Mouse (Mus musculus) olfactory bulb, adult 2 months (tissue): ENCODE data around the gene Zdhhc18. TPM values are rescaled to one million over a fixed set of nuclear protein-coding genes. Genes with fewer than 3 reads are reported as not detected.

Experiments
- H3K27ac ChIP-seq: fragments of 200-500 bp; 2 replicates; pipeline ENCODE4 v1.5.1; 2012; ENCODE audit warnings: low read depth, low read length; ENCODE audit not compliant: insufficient read depth
- H3K4me1 ChIP-seq: fragments of 200-500 bp; 2 replicates; pipeline ENCODE4 v1.6.1; 2012; ENCODE audit warnings: low read length; ENCODE audit not compliant: control insufficient read depth, insufficient read depth
- H3K4me3 ChIP-seq: fragments of 200-500 bp; 2 replicates; pipeline ENCODE4 v1.5.1; 2012; ENCODE audit warnings: mild to moderate bottlenecking, low read depth, low read length, moderate library complexity; ENCODE audit not compliant: insufficient read depth
- CTCF ChIP-seq: fragments of 200-500 bp; IDR thresholded peaks from 2 replicates; pipeline ENCODE4 v1.5.1; 2012; ENCODE audit warnings: low read depth, mild to moderate bottlenecking, low read length, moderate library complexity; ENCODE audit not compliant: insufficient read depth
- POLR2A ChIP-seq: fragments of 200-500 bp; IDR thresholded peaks from 2 replicates; pipeline ENCODE4 v1.6.1; 2012; ENCODE audit warnings: mild to moderate bottlenecking, low read depth, low read length, moderate library complexity; ENCODE audit not compliant: insufficient read depth
- WGBS: fragments of 180-500 bp; shearing (Covaris S2); methylation state at CpG from one replicate; pipeline ENCODE4 v1.1.7; 2018; 5-methylcytosine and 5-hydroxymethylcytosine counted together
- polyA plus RNA-seq: library from polyadenylated mRNA; stranded (reverse); fragments of >200 nt; gene quantifications from 2 replicates; pipeline ENCODE4 v1.2.4, GENCODE M21; 2012; ENCODE audit warnings: low replicate concordance; ENCODE audit not compliant: missing spikeins, insufficient read depth, insufficient read length

Zdhhc18 gene
- polyA plus RNA-seq, 1 experiment, result not detected

DNA sequence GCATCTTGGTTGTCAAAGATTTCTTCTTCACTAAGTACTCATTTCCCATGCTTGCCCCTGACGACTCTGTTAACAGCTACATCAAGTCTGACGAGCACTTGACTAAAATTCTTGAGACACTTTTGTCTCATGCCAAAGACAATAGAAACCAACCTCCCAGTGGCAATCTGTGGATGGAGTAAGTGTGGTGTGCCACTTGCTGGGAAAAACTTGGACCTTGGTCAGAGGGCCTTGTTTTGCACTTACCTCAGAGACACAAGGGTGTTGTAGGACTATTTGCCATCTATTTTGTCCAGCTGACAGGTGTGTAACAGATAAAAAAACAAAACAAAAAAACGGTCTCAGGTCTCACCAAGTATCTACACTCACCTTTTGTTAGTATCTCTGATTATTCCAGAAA, 26.2 kb upstream of the Zdhhc18 start:
- Histone ChIP-seq H3K4me3 (no peak overlapping the region), H3K27ac (no peak overlapping the region), H3K4me1 (peaks cover 17% of the 10 kb centered on the region)
- no peak for TF ChIP-seq CTCF
- TF ChIP-seq POLR2A, result no peak
- WGBS, result 19% methylated on average over 3 of the region's 3 CpGs

DNA sequence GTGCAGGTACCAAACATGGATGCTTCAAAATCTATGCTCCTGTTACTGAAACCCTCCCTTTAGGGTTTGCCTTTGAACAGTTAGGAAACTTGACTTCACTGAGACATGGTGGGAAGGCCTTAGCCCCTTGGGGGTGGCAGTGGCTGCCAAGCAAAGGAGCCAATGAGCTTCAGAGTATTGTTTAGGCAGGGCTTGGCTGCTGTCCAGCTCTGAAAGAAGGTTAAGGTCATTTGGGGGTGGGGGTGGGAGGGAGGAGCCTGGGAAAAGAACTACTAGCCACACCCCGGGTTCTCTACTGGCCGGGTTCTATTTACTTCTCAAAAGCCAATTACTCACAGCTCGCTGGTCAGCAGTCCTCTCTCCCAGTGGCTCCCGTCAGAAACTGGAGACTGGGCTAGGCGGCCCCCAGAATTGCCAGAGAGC, 25.7 kb upstream of the Zdhhc18 start:
- no peak overlapping the region for H3K27ac ChIP-seq
- TF ChIP-seq CTCF (no peak), POLR2A (no peak)
- peaks cover 17% of the 10 kb centered on the region for H3K4me1 ChIP-seq
- WGBS, result 19% methylated on average over 5 of the region's 5 CpGs
- no peak overlapping the region for H3K4me3 ChIP-seq

DNA sequence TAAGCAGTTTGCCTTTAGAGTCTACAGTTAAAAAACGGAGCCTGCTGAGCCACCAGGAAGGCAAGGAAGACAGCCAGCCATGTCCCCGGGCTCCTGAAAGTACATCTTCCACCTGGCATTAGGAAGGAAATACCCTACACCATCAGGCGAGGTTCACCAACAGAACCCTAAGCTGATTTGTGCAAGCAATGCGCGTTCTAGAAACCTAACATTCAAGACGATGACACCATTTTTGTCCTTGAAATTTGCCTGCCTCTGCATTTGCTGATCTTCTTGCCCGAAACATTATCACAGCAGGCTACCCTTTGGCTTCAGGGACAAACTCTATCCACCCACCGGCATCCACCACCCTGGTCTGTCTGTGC, 24.4 kb upstream of the Zdhhc18 start:
- peak overlapping the region; percentile 19; the same call in 1 of the 2 replicates for H3K27ac ChIP-seq
- no peak overlapping the region for H3K4me3 ChIP-seq
- H3K4me1 ChIP-seq, result peaks cover 20% of the 10 kb centered on the region
- 48% methylated on average over 8 of the region's 8 CpGs for WGBS
- TF ChIP-seq POLR2A, result no peak
- no peak for TF ChIP-seq CTCF

DNA sequence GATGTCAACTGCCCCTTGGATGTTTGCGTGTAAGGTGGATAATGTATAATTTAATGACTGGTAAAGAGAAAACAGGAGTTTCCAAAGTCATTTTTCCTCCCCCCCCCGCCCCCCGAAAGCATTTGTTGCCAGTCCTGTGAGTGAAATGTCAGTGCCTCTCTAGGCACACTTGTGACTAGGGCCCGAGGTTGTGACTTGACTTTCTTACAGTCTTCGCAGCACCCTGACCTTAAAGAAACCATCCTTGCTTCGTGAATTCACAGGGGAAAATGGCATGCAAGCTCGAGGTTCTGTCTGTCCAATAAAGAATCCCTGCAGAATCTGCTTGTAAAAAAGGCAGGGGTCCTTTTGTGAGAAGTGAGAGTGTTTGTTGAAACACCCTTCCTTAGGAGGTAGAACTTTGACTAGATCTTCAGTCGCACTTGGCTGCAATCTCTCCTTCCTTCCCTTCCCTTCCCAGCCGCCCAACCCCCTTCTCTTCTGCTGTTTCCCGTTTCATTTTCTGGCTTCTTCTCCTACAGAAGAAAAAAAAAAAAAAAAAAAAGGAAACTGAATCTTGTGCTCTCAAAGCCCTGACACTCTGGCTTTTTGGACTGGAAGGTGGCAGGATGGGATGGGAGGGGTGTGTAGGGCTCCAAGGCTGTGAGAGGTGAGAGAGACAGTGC, 23.8 kb upstream of the Zdhhc18 start:
- Histone ChIP-seq H3K27ac (peak overlapping the region; percentile 31), H3K4me1 (peaks cover 20% of the 10 kb centered on the region), H3K4me3 (no peak overlapping the region)
- TF ChIP-seq CTCF, result no peak
- 29% methylated on average over 10 of the region's 10 CpGs for WGBS

DNA sequence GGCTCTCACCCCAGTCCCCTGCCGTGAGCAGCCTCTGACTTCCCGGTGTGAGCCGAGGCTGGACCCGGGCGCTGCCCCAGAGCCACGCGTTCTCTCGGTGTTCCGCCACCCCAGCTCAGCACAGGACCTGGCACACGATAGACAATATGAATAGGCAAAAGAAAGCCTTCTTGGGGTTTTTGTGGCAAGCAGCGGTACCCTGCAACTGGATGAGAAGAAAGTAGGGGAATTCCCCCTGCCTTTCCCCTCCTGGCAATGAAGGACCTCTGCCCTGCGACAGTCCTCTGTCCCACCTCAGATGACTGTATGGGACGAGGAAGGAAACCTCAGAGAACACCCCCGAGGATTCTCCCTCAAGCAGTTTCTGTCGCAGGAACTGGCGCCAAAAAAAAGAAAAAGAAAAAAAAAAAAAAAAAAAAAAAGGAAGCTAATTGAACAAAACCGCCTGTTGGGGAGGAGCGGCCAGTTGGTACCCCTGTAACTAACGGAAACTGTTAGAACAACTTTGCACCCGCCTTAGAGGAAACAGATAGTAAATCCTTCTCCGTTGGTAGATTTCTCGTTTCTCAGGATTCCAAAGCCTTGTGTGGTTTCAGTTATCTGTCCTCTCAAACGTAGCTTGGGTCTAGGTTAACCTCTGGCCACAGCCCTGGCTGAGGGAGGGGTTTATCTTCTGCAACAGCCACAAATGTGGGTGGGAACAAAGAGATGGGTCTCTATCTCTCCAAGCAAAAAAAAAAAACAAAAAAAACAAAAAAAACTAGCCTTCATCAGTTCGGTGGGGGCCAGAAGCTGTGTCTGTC, 23.1 kb upstream of the Zdhhc18 start:
- 2% methylated on average over 24 of the region's 24 CpGs for WGBS
- Histone ChIP-seq H3K4me1 (peaks cover 22% of the 10 kb centered on the region), H3K4me3 (peak overlapping the region; percentile 87), H3K27ac (peak overlapping the region; percentile 95)
- TF ChIP-seq POLR2A, result no peak
- no peak for TF ChIP-seq CTCF

DNA sequence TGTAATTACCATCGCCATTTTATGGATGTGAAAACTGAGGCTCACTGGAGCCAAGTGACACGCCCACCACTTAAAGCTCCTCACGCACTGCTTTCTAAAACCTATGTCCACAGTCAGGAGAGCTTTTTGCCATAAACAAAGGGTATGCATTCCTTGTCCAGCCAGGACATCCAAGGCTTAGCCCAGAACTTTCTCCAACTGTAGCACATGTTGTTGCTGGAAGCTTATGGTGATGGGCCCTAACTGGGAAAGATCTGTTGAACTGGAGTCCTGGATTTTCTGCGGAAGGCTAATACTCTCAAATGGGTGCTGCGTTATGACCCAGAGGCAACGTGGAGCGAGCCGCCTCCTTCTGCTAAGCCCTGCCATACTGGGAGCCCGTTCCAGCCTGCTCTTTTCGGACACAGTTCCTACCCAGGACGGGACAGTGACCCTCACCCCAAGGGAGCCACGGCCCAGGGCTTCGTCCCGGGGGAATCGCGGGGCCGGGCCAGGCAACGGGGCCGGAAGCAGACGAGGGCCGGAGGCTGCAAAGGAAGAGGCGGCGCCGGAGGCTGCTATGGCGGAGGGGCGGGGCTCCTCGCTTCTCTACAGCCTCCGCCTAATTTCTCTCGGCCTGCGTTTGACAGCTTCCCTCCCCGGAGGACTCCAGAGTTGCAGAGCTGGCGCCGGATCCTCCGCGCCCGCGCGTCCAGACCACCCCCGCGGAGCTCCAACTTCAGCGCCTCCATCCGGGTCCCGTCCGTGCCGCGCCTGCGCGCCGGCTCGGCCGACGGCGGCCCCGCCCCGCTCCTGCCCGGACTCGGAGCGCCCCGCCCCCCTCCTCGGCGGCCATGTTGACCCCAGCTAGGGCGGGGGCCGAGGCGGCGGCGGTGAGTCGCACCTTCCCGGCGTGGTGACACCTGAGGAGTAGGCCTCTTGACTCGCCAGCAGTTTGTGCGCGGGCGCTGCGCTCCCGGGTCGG, 22.2 kb upstream of the Zdhhc18 start, which contains the start of gene Pigv:
Gene Pigv, minus strand, starts transcription at position 767 of the 964 bp plus-strand sequence.
- peak; percentile 71 for TF ChIP-seq POLR2A
- TF ChIP-seq CTCF, result no peak
- Histone ChIP-seq H3K4me3 (peak within 1 kb of the TSS; percentile 87), H3K27ac (peak within 1 kb of the TSS; percentile 95), H3K4me1 (peaks cover 23% of the 10 kb centered on the region)
- under 1% methylated on average over 76 of the region's 76 CpGs for WGBS

DNA sequence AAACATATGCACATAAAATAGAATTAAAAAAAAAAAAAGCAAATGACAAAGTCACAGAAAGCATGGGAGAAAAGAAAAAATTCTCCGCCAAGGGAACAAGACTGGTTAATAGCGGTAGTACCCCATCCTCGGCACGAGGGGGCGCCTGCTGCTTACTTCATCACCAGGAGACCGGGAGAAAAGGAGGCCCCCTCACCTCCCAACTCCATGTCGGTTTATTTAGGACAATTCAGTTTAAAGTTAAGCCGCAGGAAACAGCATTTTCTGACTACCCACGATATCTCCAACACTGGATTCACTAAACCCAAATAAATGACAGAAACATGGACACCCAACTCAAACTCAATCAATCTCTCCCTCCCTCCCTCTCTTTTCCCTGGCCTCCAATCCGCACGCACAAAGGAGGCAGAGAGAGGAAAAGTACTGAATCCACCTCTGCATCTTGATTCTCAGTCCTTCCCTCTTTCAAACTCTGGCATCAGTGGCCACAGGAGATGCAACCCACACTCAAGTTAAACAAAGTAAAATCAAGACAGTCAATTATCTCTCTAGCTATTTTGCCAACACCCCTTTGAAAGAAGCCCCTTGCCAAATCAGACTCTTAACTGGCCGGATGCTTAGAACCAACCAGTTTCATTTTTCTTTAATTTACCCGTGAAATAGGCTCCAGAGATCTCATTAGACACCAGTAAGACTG, 21.4 kb upstream of the Zdhhc18 start:
- peak overlapping the region; percentile 95 for H3K27ac ChIP-seq
- peaks cover 23% of the 10 kb centered on the region for H3K4me1 ChIP-seq
- TF ChIP-seq POLR2A (no peak), CTCF (peak; percentile 90)
- under 1% methylated on average over 13 of the region's 13 CpGs for WGBS
- H3K4me3 ChIP-seq, result peak overlapping the region; percentile 87; the same call in 1 of the 2 replicates

DNA sequence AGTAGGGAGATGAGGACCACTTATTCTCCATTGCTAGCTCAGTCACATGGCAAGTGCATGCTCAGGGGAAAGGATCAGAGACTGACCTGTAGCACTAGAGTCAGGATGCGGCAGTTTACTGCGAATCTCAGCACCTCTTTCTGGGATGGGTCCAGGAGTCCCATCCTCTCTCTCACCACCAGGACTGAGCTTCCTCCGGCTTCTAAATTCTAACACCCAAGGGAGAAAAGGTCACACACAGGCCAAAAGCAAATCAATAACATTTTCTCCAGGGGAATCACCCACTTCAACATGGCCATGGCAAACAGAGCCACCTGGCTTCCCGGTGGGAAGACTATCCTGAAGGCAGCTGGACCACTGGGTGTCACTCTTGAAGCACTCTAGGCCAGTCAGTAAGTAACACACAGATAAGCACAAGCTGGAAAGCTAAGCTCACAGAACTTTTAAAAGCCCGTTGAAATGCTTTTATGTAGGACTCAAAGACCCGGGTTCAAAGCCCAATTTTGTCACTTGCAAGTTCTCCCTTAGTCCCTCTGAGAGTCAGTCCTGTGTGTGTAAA, 19.8 kb upstream of the Zdhhc18 start:
- TF ChIP-seq CTCF, result no peak
- Histone ChIP-seq H3K4me3 (no peak overlapping the region), H3K4me1 (peaks cover 27% of the 10 kb centered on the region), H3K27ac (no peak overlapping the region)
- 59% methylated on average over 6 of the region's 6 CpGs for WGBS
